8 mouse cellular contexts compared by ENCODE assay signal in the genomic region with DNA sequence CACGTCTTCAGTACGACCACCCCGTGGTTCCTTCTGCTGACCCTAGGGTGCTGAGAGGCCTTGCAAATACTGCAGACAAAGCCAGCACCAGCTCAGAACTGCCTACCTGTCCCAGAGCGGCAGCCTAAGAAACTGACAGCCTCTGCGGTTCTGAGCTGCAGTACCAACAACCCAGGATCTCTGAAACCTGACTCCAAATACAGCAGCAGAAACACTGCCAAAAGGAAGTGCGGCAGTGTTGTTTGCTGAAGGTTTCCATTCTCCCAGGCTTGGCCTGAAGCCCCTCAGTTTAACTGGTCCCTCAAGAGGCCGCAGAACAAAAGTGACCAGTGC. TPM values are rescaled to one million over a fixed set of nuclear protein-coding genes. Genes with fewer than 3 reads are reported as not detected.
A peak's percentile ranks its signal among the peaks of the same experiment; 100 is the strongest.
DNase-seq lines count a peak whose midpoint lies in the region; ATAC-seq and TF ChIP-seq lines count a peak whose summit lies in the region.

No protein-coding gene starts in this region.

- WGBS in hindbrain, embryonic 14.5 days, result 40% methylated on average over 7 of the region's 7 CpGs
- 40% methylated on average over 7 of the region's 7 CpGs for WGBS in liver, embryonic 14.5 days (ENCODE audit: insufficient replicate concordance)
- 35% methylated on average over 7 of the region's 7 CpGs for whole genome bisulfite sequencing in neural tube, embryonic 15.5 days

- no peak for ATAC-seq in hindbrain, embryonic 14.5 days (ENCODE audit: low FRiP score)
- ATAC-seq in liver, embryonic 14.5 days (ENCODE audit: insufficient read depth), result no peak
- no peak for ATAC-seq in neural tube, embryonic 15.5 days (ENCODE audit: low FRiP score)

- peak overlapping the region; percentile 75 for H3K4me2 ChIP-seq in hindbrain, embryonic 14.5 days (replicated peaks)
- H3K4me2 ChIP-seq in liver, embryonic 14.5 days (ENCODE audit: low read depth), result peak overlapping the region; percentile 92
- H3K4me2 ChIP-seq in neural tube, embryonic 15.5 days, result peak overlapping the region; percentile 85

- no peak for TF ChIP-seq POLR2A in embryonic fibroblast, embryonic 13.5 days (IDR thresholded peaks at IDR 0.05; ENCODE audit: low read depth, low read length)

- H3K27me3 ChIP-seq in hindbrain, embryonic 14.5 days (ENCODE audit: control insufficient read depth, insufficient read depth, low read length), result no peaks in the 10 kb centered on the region
- no peaks in the 10 kb centered on the region for H3K27me3 ChIP-seq in liver, embryonic 14.5 days (ENCODE audit: control insufficient read depth, insufficient read depth, low read length)
- no peaks in the 10 kb centered on the region for H3K27me3 ChIP-seq in neural tube, embryonic 15.5 days (replicated peaks)

- H3K4me3 ChIP-seq in embryonic fibroblast, embryonic 13.5 days (ENCODE audit: insufficient read depth, low read length), result peak overlapping the region; percentile 48
- H3K4me3 ChIP-seq in hindbrain, embryonic 14.5 days (replicated peaks; ENCODE audit: low read length), result peak overlapping the region; percentile 87
- H3K4me3 ChIP-seq in liver, embryonic 14.5 days (ENCODE audit: insufficient read depth in 1 of 2, low read depth in 2 of 2, low read length in 2 of 2), result peak overlapping the region; percentile 5 to 75; a peak in 3 of 4 replicates
- H3K4me3 ChIP-seq in neural tube, embryonic 15.5 days (replicated peaks), result peak overlapping the region; percentile 79

- H3K36me3 ChIP-seq in hindbrain, embryonic 14.5 days (replicated peaks; ENCODE audit: control insufficient read depth, insufficient read depth), result no peaks in the 10 kb centered on the region
- H3K36me3 ChIP-seq in liver, embryonic 14.5 days (replicated peaks; ENCODE audit: control insufficient read depth, insufficient read depth, low read depth), result no peaks in the 10 kb centered on the region
- no peaks in the 10 kb centered on the region for H3K36me3 ChIP-seq in neural tube, embryonic 15.5 days

- peak overlapping the region; percentile 89 for H3K9ac ChIP-seq in hindbrain, embryonic 14.5 days
- H3K9ac ChIP-seq in liver, embryonic 14.5 days (replicated peaks), result no peak overlapping the region
- peak overlapping the region; percentile 84 for H3K9ac ChIP-seq in neural tube, embryonic 15.5 days (replicated peaks)

- DNase-seq in urinary bladder, adult 18-20 months (ENCODE audit: low spot score in 2 of 2), result peak; percentile 9 to 33
- DNase-seq in urinary bladder, adult 2 months (ENCODE audit: low spot score), result no peak
- no peak for DNase-seq in hindbrain, embryonic 14.5 days (ENCODE audit: low spot score)
- DNase-seq in liver, embryonic 14.5 days (ENCODE audit: low read depth in 3 of 3, low spot score in 3 of 3), result no peak
- DNase-seq in ovary, postnatal 36 days (ENCODE audit: low spot score), result no peak
- DNase-seq in adrenal gland, postnatal 25 days, result no peak

- no peak for TF ChIP-seq CTCF in embryonic fibroblast, embryonic 13.5 days (IDR thresholded peaks at IDR 0.05; ENCODE audit: borderline replicate concordance, insufficient read depth, low read length)
- TF ChIP-seq CTCF in liver, embryonic 14.5 days (IDR thresholded peaks at IDR 0.05; ENCODE audit: low read depth), result no peak

- no peaks in the 10 kb centered on the region for H3K9me3 ChIP-seq in hindbrain, embryonic 14.5 days (ENCODE audit: control insufficient read depth, low read length)
- H3K9me3 ChIP-seq in liver, embryonic 14.5 days (ENCODE audit: control insufficient read depth, low read length), result no peaks in the 10 kb centered on the region
- no peaks in the 10 kb centered on the region for H3K9me3 ChIP-seq in neural tube, embryonic 15.5 days (replicated peaks)

- TF ChIP-seq EP300 in liver, embryonic 14.5 days (IDR thresholded peaks at IDR 0.05; ENCODE audit: low read depth), result no peak

- no peaks in the 10 kb centered on the region; the same call in 1 of the 2 replicates for H3K4me1 ChIP-seq in embryonic fibroblast, embryonic 13.5 days (ENCODE audit: control insufficient read depth, insufficient read depth, low read length)
- peaks cover 40% of the 10 kb centered on the region for H3K4me1 ChIP-seq in hindbrain, embryonic 14.5 days (replicated peaks; ENCODE audit: control insufficient read depth, insufficient read depth, low read length)
- peaks cover 10 to 22% of the 10 kb centered on the region in 2 experiments for H3K4me1 ChIP-seq in liver, embryonic 14.5 days (replicated peaks; ENCODE audit: control insufficient read depth in 2 of 2, insufficient read depth in 2 of 2, low read length in 1 of 2)
- H3K4me1 ChIP-seq in neural tube, embryonic 15.5 days, result peaks cover 67% of the 10 kb centered on the region

- H3K27ac ChIP-seq in embryonic fibroblast, embryonic 13.5 days (ENCODE audit: insufficient read depth, low read length), result no peak overlapping the region
- H3K27ac ChIP-seq in hindbrain, embryonic 14.5 days, result no peak overlapping the region
- H3K27ac ChIP-seq in liver, embryonic 14.5 days, result no peak overlapping the region
- no peak overlapping the region; the same call in 1 of the 2 replicates for H3K27ac ChIP-seq in neural tube, embryonic 15.5 days (replicated peaks)

RNA-seq across cellular contexts. Expression of gene Dexi, which starts 1.3 kb away (rescaled TPM):
- polyA plus RNA-seq in urinary bladder, adult 2 months (2012; rRNA removed), result 32.1 and 35.1 TPM in 2 replicates
- 13.3 and 17.1 TPM in 2 replicates for polyA plus RNA-seq in embryonic fibroblast, embryonic 13.5 days (2011; ENCODE audit: insufficient read length, low read depth, missing spikeins)
- polyA plus RNA-seq in hindbrain, embryonic 14.5 days (2014; fragmentation: Nextera tagmentation; extraction: Ambion mirVana), result 25.0 and 26.0 TPM in 2 replicates
- polyA plus RNA-seq in liver, embryonic 14.5 days (2012; rRNA removed), result 4.3 and 4.8 TPM in 2 replicates
- 3.9 and 4.7 TPM in 2 replicates for polyA plus RNA-seq in liver, embryonic 14.5 days (2014; fragmentation: Nextera tagmentation; extraction: Ambion mirVana)
- polyA plus RNA-seq in neural tube, embryonic 15.5 days (2015; fragmentation: Nextera tagmentation; extraction: Ambion mirVana), result 17.4 and 18.3 TPM in 2 replicates
- total RNA-seq in adrenal gland, postnatal 25 days (2021), result 17.8 and 21.8 TPM in 2 replicates

RNA-seq across cellular contexts. Expression of gene Clec16a, which starts 3.6 kb away (rescaled TPM):
- 10.0 and 12.8 TPM in 2 replicates for polyA plus RNA-seq in urinary bladder, adult 2 months (2012; rRNA removed)
- polyA plus RNA-seq in embryonic fibroblast, embryonic 13.5 days (2011; ENCODE audit: insufficient read length, low read depth, missing spikeins), result 16.1 and 23.0 TPM in 2 replicates
- 67.1 and 68.7 TPM in 2 replicates for polyA plus RNA-seq in hindbrain, embryonic 14.5 days (2014; fragmentation: Nextera tagmentation; extraction: Ambion mirVana)
- 2.7 and 3.1 TPM in 2 replicates for polyA plus RNA-seq in liver, embryonic 14.5 days (2012; rRNA removed)
- 9.6 and 10.0 TPM in 2 replicates for polyA plus RNA-seq in liver, embryonic 14.5 days (2014; fragmentation: Nextera tagmentation; extraction: Ambion mirVana)
- polyA plus RNA-seq in neural tube, embryonic 15.5 days (2015; fragmentation: Nextera tagmentation; extraction: Ambion mirVana), result 62.6 and 71.6 TPM in 2 replicates
- total RNA-seq in adrenal gland, postnatal 25 days (2021), result 42.7 and 44.2 TPM in 2 replicates

Comparison
In these comparisons a context has a peak if more than half of its experiments do, and no peak if none do; other contexts are left out.
1. DNase-seq: peak in urinary bladder, adult 18-20 months (2 of 2); none in urinary bladder, adult 2 months (single experiment), hindbrain, embryonic 14.5 days (single experiment), liver, embryonic 14.5 days (0 of 3), ovary, postnatal 36 days (single experiment) and adrenal gland, postnatal 25 days (single experiment).
2. Peak in every context shown above with its lines, with median percentiles within 50 percentile points of each other: H3K4me3 ChIP-seq and H3K4me2 ChIP-seq.